Mouse (Mus musculus): ENCODE results near the gene Sall1. TPM values are rescaled to one million over a fixed set of nuclear protein-coding genes. Genes with fewer than 3 reads are reported as not detected.
A peak's percentile ranks its signal among the peaks of the same experiment; 100 is the strongest.

Sall1 gene
- polyA plus RNA-seq, 1 experiment: not detected

DNA sequence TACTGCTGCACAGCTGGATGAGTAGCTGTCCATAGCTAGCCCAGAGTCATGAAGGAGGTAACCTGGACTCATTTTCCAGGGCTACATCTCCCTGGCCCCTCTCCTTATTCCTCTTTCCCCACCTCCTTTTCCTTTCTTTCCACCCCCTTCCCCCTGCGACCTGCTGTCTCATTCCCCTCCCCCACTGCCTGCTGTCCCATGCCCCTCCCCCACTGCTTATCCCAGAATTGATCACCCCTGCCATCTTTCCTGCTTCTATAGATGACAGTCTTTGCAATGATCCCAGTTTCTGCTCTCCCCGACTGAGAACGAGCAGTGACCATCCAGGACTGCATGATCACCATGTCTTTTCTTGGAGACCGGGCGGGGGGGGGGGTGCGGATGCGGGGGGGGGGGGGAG is 35.2 kb downstream of the Sall1 start:
- TF ChIP-seq TAL1 (IDR thresholded peaks at IDR 0.05; ENCODE audit: low read length): no peak
- no peak for TF ChIP-seq GATA1 (IDR thresholded peaks at IDR 0.05; ENCODE audit: low read length)
- H3K9me3 ChIP-seq (ENCODE audit: control insufficient read depth, low read length): 0 out of 2 replicates have a peak, but pooled peaks cover 2% of the 10 kb centered on the region
- no peak overlapping the region for H3K4me3 ChIP-seq (replicated peaks)
- no peaks in the 10 kb centered on the region for H3K36me3 ChIP-seq (ENCODE audit: control insufficient read depth)
- H3K4me1 ChIP-seq (ENCODE audit: control insufficient read depth): no peaks in the 10 kb centered on the region
- H3K27me3 ChIP-seq (ENCODE audit: control insufficient read depth): peaks cover 34% of the 10 kb centered on the region

DNA sequence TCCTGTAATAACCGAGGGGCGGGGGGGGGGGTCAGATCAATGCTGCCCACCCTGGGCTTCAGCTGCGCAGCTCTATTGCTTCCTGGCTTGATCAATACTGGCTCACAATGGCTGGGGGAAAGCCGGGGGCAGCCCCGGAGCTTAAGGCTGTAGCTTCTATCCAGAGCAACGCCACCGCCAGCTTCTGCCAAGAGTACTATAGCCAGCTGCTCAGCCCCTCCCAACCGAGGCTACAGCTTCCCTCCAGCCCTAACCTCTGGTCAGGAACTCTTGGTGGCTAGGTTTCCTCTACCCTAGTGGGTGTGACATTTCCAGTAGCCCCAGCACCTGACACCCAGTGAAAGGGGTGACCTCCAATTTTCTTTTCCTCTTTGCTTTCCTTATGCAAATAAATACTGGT is 36.8 kb downstream of the Sall1 start:
- Histone ChIP-seq H3K4me3 (replicated peaks) (no peak overlapping the region), H3K9me3 (ENCODE audit: control insufficient read depth, low read length) (0 out of 2 replicates have a peak, but pooled peaks cover 2% of the 10 kb centered on the region), H3K36me3 (ENCODE audit: control insufficient read depth) (no peaks in the 10 kb centered on the region), H3K27me3 (ENCODE audit: control insufficient read depth) (peaks cover 34% of the 10 kb centered on the region), H3K4me1 (ENCODE audit: control insufficient read depth) (no peaks in the 10 kb centered on the region)
- TF ChIP-seq GATA1 (IDR thresholded peaks at IDR 0.05; ENCODE audit: low read length): no peak
- TF ChIP-seq TAL1 (IDR thresholded peaks at IDR 0.05; ENCODE audit: low read length): no peak

DNA sequence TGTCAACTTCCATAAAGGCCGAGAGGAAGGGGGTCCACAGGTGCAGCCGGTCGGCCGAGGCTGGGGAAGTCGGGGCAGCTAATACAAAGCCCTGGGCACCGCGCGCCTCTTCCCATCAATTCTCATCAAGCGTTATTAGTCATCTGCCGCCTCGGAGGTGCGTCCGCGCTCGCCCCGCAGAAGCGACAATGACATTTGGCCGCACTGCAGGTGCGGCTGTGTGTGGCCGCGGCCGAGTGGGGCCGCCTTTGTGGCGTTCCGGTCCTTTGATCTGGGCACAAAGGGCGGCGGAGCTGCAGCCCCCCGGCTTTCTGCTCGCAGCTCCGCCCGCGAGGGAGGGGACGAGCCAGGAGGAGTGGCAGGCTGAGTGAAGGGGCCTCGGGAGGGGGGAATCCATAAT is 37.5 kb downstream of the Sall1 start:
- H3K27me3 ChIP-seq (ENCODE audit: control insufficient read depth): peaks cover 34% of the 10 kb centered on the region
- H3K4me1 ChIP-seq (ENCODE audit: control insufficient read depth): no peaks in the 10 kb centered on the region
- peak overlapping the region; percentile 18 for H3K4me3 ChIP-seq (replicated peaks)
- TF ChIP-seq GATA1 (IDR thresholded peaks at IDR 0.05; ENCODE audit: low read length): no peak
- TF ChIP-seq TAL1 (IDR thresholded peaks at IDR 0.05; ENCODE audit: low read length): no peak
- H3K9me3 ChIP-seq (ENCODE audit: control insufficient read depth, low read length): 0 out of 2 replicates have a peak, but pooled peaks cover 1% of the 10 kb centered on the region
- H3K36me3 ChIP-seq (ENCODE audit: control insufficient read depth): no peaks in the 10 kb centered on the region

DNA sequence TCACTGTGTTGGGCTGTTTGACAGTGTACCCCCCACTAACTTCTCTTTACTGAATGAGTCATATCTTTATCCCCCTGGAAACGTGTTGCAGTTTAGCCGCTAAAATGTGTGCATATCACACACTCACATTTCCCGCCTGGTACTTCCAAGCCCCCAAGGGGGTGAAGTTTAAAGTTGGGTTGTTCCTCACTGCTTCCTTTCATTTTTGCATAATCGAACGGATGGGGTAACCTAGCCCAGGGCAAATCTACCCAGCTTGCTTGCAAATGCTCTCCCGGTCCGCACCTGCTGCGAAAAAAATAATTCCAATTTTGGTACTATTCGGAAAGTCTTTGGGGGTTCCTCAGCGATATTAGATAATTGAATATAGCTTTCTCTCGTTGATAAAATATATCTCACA is 38.2 kb downstream of the Sall1 start:
- no peak for TF ChIP-seq GATA1 (IDR thresholded peaks at IDR 0.05; ENCODE audit: low read length)
- no peak for TF ChIP-seq TAL1 (IDR thresholded peaks at IDR 0.05; ENCODE audit: low read length)
- Histone ChIP-seq H3K9me3 (ENCODE audit: control insufficient read depth, low read length) (no peaks in the 10 kb centered on the region), H3K4me1 (ENCODE audit: control insufficient read depth) (no peaks in the 10 kb centered on the region), H3K4me3 (replicated peaks) (no peak overlapping the region), H3K27me3 (ENCODE audit: control insufficient read depth) (peaks cover 34% of the 10 kb centered on the region), H3K36me3 (ENCODE audit: control insufficient read depth) (no peaks in the 10 kb centered on the region)

DNA sequence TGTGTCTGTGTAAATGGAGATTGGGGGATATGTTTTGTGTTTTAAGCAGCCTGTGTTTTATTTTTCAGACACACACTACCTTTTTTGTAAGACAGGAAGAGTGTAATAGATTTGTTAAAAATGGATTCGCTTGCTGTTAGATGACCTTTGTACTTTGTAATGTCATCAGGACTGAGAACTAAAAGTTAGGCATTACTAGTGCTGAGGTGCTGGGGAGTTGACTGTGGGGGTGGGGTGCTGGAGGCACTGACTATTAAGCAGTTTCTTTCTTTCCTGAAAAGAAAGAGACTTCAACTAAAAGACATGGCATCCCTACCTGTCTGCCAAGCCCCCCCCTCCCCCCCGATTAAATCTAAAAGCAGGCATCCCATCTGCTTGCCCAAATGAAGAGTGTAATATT is 39.9 kb downstream of the Sall1 start:
- H3K4me3 ChIP-seq (replicated peaks): no peak overlapping the region
- TF ChIP-seq TAL1 (IDR thresholded peaks at IDR 0.05; ENCODE audit: low read length) (no peak), GATA1 (IDR thresholded peaks at IDR 0.05; ENCODE audit: low read length) (no peak)
- peaks cover 34% of the 10 kb centered on the region for H3K27me3 ChIP-seq (ENCODE audit: control insufficient read depth)
- H3K4me1 ChIP-seq (ENCODE audit: control insufficient read depth): no peaks in the 10 kb centered on the region
- H3K36me3 ChIP-seq (ENCODE audit: control insufficient read depth): no peaks in the 10 kb centered on the region
- no peaks in the 10 kb centered on the region for H3K9me3 ChIP-seq (ENCODE audit: control insufficient read depth, low read length)

DNA sequence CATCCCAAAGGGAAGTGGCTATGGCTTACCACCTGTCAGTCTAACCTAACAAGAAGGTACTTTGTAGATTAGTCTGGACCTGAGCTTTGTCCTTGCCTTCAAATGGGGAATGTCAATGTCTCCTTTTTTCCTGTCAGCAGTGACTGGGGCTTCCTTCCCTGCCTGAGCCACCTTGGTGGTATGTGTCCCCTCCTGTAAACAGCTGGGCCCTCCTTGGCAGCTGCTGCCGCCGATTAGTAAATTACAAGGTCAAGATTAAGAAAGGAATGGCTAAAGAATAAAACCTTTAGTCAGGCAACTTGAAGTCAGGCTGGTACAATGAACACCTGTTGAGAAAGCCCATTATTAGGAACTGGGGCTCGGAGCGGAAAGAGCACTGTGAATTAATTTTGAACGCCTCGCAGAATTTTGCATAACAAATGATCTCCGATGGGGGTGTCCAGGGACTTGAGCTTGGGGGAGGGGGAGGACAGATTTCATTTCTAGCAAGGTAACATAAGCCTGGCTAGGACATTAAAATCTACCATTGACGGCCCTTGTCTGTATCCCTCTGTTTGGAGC is 40.5 kb downstream of the Sall1 start:
- no peak overlapping the region for H3K4me3 ChIP-seq (replicated peaks)
- no peaks in the 10 kb centered on the region for H3K36me3 ChIP-seq (ENCODE audit: control insufficient read depth)
- peaks cover 34% of the 10 kb centered on the region for H3K27me3 ChIP-seq (ENCODE audit: control insufficient read depth)
- H3K9me3 ChIP-seq (ENCODE audit: control insufficient read depth, low read length): no peaks in the 10 kb centered on the region
- H3K4me1 ChIP-seq (ENCODE audit: control insufficient read depth): no peaks in the 10 kb centered on the region
- no peak for TF ChIP-seq TAL1 (IDR thresholded peaks at IDR 0.05; ENCODE audit: low read length)
- no peak for TF ChIP-seq GATA1 (IDR thresholded peaks at IDR 0.05; ENCODE audit: low read length)

DNA sequence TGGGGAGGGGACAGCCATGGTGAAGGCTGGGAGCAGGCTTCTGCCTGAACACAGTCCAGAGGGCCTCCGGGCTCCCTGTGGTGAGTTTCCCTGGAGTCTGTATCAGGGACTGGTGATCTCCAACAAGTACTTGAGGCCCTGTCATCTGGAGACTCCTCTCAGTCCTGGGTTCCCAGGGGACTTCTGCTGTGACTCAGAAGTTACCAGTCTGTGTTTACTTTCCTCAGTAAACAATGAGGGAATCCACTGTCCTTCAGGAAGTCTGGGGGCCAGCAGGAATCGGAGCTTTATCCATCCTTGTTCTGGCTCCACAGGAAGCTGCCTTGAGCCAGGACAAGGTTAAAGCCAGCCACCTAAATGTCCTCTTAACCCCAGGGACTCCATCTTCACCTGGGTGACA is 41.8 kb downstream of the Sall1 start:
- Histone ChIP-seq H3K4me1 (ENCODE audit: control insufficient read depth) (no peaks in the 10 kb centered on the region), H3K27me3 (ENCODE audit: control insufficient read depth) (peaks cover 21% of the 10 kb centered on the region), H3K9me3 (ENCODE audit: control insufficient read depth, low read length) (no peaks in the 10 kb centered on the region), H3K4me3 (replicated peaks) (no peak overlapping the region), H3K36me3 (ENCODE audit: control insufficient read depth) (no peaks in the 10 kb centered on the region)
- TF ChIP-seq TAL1 (IDR thresholded peaks at IDR 0.05; ENCODE audit: low read length): no peak
- no peak for TF ChIP-seq GATA1 (IDR thresholded peaks at IDR 0.05; ENCODE audit: low read length)

DNA sequence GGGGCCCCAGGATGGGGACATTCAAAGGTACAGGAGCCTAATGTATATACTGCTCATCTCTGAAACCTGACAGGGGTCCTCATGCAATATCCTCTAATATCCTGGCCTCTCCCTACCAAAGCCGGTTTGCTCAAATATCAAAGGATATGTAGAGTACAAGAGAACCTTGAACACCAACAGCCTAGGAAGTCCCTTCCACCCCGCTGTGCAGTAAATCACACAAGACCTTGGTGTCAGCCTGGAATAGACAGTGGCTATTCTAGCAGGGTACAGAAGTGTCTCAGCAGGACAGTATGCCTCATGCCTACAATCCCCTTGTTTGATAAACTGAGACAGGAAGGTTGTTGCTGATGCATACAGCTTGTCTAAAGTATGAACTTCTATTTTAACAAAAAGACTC is 46.7 kb downstream of the Sall1 start:
- Histone ChIP-seq H3K36me3 (ENCODE audit: control insufficient read depth) (no peaks in the 10 kb centered on the region), H3K9me3 (ENCODE audit: control insufficient read depth, low read length) (no peaks in the 10 kb centered on the region), H3K4me3 (replicated peaks) (no peak overlapping the region), H3K27me3 (ENCODE audit: control insufficient read depth) (no peaks in the 10 kb centered on the region), H3K4me1 (ENCODE audit: control insufficient read depth) (no peaks in the 10 kb centered on the region)
- no peak for TF ChIP-seq TAL1 (IDR thresholded peaks at IDR 0.05; ENCODE audit: low read length)
- TF ChIP-seq GATA1 (IDR thresholded peaks at IDR 0.05; ENCODE audit: low read length): no peak

DNA sequence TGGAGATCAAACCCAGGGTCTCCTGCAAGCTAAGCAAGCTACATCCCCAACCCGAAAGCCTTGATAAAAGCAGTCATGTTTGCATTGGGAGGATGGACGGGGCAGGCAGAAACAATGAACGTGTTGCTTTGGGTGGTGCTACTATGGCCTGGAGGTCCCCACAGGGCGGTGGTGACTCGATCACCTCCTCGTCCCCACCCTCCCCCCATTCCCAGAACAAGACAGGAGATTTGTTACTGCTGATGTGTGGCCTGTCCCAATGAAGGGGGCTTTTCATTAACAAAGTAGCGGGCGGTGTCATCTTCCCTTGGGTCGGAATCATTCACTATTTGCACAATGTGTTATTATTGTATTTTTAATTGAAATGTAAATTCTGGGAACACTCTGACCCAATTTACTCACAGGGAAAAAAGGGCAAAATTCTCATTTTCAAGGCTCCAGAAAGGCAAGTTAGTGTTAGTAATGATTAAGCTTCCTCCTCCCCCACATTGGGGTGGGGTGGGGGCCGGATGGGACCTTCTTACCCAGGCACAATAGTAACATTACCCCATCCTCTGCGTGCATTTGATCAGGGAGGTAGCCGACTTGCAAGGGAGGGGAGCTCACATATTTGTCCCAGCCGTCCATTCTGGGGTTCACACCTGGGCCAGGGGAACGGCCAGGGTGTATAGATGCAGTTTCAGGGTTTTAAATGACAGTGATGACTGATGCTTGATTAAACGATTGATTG is 52.0 kb downstream of the Sall1 start:
- H3K36me3 ChIP-seq (ENCODE audit: control insufficient read depth): no peaks in the 10 kb centered on the region
- no peak overlapping the region for H3K4me3 ChIP-seq (replicated peaks)
- no peaks in the 10 kb centered on the region for H3K27me3 ChIP-seq (ENCODE audit: control insufficient read depth)
- no peaks in the 10 kb centered on the region for H3K4me1 ChIP-seq (ENCODE audit: control insufficient read depth)
- no peaks in the 10 kb centered on the region for H3K9me3 ChIP-seq (ENCODE audit: control insufficient read depth, low read length)
- TF ChIP-seq TAL1 (IDR thresholded peaks at IDR 0.05; ENCODE audit: low read length) (no peak), GATA1 (IDR thresholded peaks at IDR 0.05; ENCODE audit: low read length) (no peak)

Measured in erythroblast, embryonic 14.5 days (primary cell).